Mouse (Mus musculus): Measurements from ENCODE around the gene Nav2.

The Nav2 gene

DNA sequence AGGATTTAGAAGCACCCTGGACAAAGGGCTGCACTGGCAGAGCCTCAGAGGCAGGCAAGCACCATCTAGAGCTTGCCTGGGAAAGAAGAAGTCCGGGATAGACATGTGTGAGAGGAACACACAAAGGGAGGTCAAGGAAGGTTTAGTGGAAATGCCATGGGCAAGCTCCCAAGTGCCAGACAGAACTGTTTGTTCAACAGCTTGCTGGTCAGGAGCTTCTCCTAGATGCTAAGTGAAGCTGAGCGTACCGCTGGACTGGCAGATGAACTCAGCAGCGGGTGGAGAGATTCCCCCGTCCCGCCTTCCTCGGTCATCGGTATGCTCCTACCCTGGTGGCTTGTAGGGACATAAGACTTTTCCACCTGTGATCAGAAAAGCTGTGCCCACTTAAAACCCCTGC is 654.3 kb downstream of the Nav2 start:
- DNase-seq (ENCODE audit: low spot score) = no peak

DNA sequence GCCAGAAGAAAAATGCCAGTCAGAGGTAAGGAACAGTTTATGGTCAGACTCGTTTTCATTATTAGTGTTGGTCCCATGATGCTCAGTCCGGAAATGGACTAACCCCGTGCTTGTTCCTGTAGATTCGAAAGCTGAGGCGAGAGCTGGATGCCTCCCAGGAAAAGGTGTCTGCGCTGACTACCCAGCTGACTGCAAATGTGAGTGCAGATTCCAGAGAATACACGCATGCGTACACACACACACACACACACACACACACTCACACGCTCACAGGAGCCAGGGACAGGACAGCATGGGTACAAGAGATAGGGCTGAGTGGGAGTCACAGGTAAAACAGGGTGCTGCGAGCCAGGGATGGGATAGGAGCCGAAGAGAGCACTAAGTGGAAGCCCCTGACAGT is 656.6 kb downstream of the Nav2 start:
- no peak for DNase-seq (ENCODE audit: low spot score)

DNA sequence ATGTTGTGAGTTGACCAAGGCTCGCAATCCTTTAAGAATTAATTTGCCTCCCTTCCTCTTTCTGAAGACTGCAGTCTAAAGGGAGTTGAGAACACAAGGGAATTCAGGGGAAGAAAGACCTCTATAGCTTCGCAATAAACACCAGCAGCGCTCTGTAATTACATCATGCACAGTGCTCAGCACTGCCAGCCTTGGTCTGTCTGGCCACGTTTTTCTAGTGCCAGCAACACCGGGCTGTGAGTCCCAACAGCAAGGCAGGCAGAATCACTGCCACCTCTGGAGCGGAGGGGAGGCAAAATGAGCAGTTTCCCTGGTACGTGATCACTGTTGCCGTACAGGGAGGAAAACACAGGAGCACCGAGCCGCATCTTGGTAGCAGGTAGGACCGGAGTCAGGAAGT is 657.3 kb downstream of the Nav2 start:
- DNase-seq (ENCODE audit: low spot score) = no peak

- DNase-seq (ENCODE audit: low spot score) = no peak
Measured at GRCm38 (mm10) chr7:49567346-49568034, 659.0 kb downstream of the Nav2 start.

- peak; percentile 59 for DNase-seq (ENCODE audit: low spot score)
Measured at GRCm38 (mm10) chr7:49569646-49570045, 661.1 kb downstream of the Nav2 start.

DNA sequence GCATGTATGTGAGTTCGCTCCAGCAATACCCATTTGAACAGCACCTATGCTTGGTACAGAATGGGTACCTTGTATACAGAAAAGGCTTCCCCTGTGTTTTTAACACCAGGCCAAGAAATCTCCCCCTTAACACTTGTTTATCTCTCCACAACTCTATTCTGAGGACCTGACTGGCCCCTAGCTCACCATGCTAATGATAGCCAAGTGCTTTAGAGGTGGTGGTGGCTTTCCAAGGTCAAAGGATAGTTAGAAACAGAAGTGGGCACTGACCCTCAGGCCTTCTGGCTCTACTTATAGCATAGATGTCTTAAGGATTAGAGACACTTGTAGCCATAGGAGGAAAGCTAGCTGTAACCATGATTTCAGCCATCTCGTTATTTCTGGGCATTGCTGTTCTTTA is 663.1 kb downstream of the Nav2 start:
- no peak for DNase-seq (ENCODE audit: low spot score)

DNA sequence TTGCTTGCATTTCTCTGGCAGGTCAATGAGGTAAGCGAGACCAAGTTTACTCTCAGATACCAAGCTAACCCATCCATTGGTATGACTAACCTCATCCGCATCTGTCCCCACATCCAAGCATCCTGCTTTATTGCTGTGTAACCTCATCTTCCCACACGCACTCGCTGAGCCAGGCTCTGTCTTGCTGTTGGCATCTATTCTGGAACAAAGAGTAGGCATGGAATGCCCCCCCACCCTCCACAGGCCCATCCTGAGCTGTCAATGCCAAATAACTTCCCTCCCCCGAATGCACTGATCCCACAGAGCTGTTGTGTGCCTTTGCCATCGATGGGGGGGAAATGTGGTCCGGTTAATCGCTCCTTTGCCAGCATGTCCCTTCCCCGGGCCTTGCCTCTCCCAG is 666.7 kb downstream of the Nav2 start:
- peak; percentile 55 for DNase-seq (ENCODE audit: low spot score)

- DNase-seq (ENCODE audit: low spot score) = no peak
Measured at GRCm38 (mm10) chr7:49577096-49577495, 668.6 kb downstream of the Nav2 start.

GRCm38 (mm10) chr7:49581951-49582350 is 673.4 kb downstream of the Nav2 start:
- no peak for DNase-seq (ENCODE audit: low spot score)

DNA sequence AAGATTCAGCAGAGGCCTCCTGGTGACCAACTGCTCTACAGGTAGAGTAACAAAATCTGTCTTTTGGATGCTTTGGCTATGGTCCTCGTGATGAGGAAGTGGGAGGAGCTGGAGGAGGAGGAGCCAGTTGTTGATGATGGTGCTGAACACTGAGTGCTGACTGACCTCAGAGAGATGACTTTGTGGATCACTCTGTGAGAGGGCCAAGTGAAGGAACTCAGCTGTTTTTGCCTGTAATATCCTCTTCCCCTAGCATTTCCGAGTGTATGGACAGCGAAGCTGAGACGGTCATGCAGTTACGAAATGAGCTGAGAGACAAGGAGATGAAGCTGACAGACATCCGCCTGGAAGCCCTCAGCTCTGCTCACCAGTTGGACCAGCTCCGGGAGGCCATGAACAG is 674.0 kb downstream of the Nav2 start:
- DNase-seq (ENCODE audit: low spot score) = no peak

- DNase-seq (ENCODE audit: low spot score) = no peak
Measured at GRCm38 (mm10) chr7:49583176-49583575, 674.7 kb downstream of the Nav2 start.

DNA sequence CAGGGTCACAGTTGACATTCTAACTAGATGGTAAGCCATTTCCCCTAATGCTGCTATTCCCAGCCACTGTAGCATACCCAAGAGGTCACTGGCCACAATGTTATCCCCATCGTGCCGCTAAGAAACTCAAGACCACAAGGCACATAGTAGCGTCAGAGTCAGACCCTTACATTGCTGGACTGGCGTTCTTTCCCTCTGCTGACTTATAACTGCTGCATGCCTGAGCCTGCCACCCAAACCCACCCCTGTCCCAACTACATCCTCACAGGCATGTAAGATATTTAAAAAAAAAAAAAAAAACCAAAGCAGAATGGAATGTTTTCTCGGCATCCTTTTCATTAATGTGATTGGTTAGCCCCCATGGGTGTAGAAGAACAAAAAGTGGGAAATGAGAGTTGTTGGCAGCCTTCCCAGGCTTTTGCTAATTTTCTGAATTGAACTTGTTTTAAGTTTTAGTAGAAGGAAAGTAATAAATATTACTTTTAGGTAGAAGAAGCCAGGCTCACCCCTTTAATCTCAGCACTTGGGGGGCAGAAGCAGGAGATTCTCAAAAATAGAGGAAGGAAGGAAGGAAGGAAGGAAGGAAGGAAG is 678.1 kb downstream of the Nav2 start:
- DNase-seq (ENCODE audit: low spot score) = no peak

DNA sequence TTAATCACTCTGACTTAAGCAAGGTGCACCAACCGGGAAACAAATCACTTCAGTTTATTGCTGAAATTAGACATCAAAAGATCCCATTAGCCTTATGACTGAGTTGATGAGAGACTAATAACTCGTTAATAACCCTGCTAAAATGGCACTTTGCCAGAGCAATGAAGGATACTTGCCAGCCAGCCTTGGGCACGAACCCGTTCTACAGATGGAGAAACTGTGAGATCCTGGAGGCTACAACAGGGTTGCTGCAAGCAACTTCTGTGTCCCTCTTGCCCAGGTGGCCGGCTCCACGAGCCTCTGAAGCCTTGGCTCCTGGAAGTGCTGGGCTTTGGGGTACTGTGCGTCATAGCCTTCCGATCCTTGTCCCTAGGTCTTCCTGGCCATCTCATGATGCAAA is 681.1 kb downstream of the Nav2 start:
- no peak for DNase-seq (ENCODE audit: low spot score)

- DNase-seq (ENCODE audit: low spot score) = no peak
Measured at GRCm38 (mm10) chr7:49597776-49598175, 689.3 kb downstream of the Nav2 start.

- no peak for DNase-seq (ENCODE audit: low spot score)
Measured at GRCm38 (mm10) chr7:49598225-49598624, 689.7 kb downstream of the Nav2 start.

DNA sequence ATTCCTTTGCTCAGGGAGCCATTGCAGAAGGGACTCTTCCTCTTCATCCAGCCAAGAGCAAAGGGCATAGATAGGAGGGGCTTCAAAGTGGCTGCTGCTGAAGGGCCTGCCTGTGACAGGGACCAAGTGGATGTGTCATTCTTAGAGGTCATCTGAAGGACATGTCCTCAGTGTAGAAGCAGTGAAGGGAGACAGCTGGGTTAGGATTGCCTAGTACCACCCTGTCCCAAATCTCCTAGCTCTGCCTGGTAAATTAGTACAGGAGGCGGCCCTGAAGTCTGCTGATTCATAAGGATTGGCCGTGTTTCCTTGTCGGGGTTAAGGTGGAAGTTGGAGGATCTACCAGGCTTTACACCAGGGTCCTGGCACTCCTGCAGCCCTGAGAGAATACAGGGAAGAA is 691.4 kb downstream of the Nav2 start:
- DNase-seq (ENCODE audit: low spot score) = no peak

DNA sequence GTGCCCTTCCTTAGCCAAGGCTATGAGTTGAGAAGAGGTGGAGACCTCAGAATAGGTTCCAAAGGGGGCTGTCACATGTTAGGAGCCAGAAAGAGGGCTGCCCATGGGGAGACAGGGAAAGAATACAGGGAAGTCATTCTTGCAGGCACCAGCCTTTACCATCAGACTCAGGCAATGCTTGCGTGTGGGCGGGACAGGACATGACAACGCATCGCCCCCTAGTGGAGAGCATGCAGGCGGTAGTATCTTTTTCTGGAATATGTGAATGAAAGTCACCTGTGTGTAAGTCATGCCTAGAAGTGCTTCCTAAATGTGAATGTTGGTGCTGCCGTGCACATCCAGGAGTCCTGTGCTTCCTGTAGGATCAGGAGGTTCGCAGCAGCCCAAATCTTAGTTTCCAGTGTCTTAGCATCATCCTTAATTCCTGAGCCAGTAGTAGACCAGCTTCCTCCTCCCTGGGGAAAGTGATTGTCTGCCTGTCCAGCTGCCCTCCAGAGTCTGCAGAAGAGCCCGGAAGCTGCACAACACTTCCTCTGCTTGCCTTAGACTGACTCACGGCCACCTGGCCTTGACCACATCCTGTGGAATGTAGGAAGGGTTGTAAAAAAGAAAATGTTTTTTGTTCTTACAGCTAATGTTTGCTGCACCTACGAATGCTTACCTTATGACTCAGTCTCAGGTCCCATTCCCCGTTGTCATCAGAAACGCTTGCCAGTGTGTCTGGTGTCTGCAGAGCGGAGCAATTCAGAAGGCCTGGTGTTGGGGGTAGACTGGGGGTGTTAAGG is 692.9 kb downstream of the Nav2 start:
- DNase-seq (ENCODE audit: low spot score) = peak; percentile 89

DNA sequence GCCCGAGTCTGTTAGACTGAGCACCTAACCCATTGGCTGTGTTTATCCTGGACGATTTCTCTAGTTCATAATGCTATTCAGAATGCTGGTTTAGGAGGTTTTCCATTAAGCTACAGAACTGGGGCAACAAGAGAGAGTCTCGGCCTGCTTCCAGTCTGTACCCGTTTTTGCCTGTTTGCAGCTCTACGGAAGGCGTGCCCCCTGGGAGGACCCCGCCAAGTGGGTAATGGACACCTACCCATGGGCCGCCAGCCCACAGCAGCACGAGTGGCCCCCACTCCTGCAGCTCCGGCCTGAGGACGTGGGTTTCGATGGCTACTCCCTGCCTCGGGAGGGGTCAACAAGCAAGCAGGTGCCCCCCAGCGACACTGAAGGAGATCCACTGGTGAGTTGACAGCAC is 695.7 kb downstream of the Nav2 start:
- no peak for DNase-seq (ENCODE audit: low spot score)

DNA sequence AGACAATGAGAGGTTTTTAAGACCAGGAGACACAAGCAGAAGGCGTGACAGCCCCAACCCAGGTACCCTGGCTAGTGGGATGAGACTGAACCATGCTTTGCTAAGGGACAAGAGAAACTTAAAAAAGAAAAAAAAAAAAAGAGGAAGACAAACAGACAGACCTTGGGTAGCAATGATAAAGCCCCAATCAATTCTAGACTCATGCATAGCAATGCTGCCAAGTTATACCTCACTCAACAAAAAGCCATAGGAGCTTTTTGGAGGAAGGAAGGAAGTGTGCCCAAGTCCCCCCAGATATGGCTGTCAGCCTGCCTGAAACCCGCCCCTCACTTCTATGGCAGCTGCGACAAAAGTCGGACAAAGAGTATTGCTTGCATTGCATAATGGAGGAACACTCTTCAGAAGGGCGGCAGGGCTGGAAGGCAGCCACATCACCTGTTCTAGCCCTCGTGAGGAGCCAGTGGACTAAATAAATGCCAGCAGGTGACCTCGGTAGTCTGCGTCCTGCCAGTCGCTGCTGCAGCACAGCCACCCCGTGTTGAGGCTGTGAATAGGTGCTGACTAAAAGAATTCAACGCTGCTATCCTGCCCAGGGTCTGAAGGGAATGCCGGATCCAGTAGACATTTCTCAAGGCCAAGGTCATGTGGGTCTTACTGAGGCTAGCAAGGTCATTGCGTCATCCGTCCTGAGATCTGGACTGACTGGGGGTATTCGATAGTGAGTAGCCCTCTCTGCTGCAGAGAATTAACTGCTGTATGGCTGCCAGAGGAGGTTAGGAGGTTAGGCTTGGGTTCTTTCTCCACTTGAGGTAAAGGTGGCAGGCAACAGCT is 696.7 kb downstream of the Nav2 start:
- no peak for DNase-seq (ENCODE audit: low spot score)

- peak; percentile 60 for DNase-seq (ENCODE audit: low spot score)
Measured at GRCm38 (mm10) chr7:49616258-49616735, 707.8 kb downstream of the Nav2 start.

DNA sequence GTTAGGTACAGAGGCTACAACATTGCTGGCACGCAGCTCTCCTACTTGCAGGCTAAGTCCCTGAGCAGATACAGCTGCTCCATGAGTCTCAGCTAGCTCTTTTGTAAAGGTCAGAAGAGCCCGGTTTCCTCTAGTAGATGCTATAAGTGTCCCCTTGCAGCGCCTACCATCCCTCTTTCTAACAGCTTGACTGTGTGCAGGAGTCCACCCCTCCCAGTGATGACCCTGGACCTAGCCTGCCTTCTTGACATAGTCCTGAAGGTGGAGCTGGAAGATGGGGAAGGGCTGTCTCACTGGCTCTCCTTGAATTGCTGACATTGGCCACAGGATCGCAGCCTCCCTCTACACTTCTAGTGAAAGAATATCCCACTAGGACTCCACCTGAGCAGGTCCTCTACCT is 708.6 kb downstream of the Nav2 start:
- DNase-seq (ENCODE audit: low spot score) = no peak

- no peak for DNase-seq (ENCODE audit: low spot score)
Measured at GRCm38 (mm10) chr7:49620160-49620559, 711.6 kb downstream of the Nav2 start.

All from layer of hippocampus, adult 11-12 months (tissue).